Mouse (Mus musculus): ENCODE data around the gene Ttll13. TPM values are rescaled to one million over a fixed set of nuclear protein-coding genes. Genes with fewer than 3 reads are reported as not detected.

The Ttll13 gene
- polyA plus RNA-seq, 1 experiment = 0.62 TPM

DNA sequence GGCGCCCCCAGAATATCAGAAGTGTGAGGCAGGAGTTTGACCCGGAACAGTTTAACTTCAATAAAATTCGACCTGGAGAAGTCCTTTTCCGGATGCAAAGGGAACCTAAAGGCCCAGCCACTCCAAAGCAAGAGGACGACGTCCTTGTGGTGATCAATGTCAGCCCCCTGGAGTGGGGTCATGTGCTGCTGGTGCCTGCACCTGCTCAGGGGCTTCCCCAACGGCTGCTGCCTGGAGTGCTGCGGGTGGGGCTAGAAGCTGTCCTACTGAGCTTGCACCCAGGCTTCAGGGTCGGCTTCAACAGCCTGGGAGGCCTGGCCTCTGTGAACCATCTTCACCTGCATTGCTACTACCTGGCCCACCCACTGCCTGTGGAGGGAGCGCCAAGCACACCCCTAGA is 7.6 kb upstream of the Ttll13 start:
- Histone ChIP-seq H3K27ac (ENCODE audit: control insufficient read depth, insufficient read depth, low read length) (no peak overlapping the region), H3K4me3 (ENCODE audit: control insufficient read depth, insufficient read depth, low read length) (no peak overlapping the region), H3K4me1 (replicated peaks; ENCODE audit: control insufficient read depth, insufficient read depth, low read length) (peaks cover 5% of the 10 kb centered on the region), H3K36me3 (ENCODE audit: control insufficient read depth, insufficient read depth, low read length) (peaks cover 22% of the 10 kb centered on the region), H3K27me3 (ENCODE audit: control insufficient read depth, insufficient read depth, low read length) (no peaks in the 10 kb centered on the region)
- WGBS = 94% methylated on average over 10 of the region's 10 CpGs
- no peak for DNase-seq
- no peak for TF ChIP-seq CTCF (IDR thresholded peaks at IDR 0.05; ENCODE audit: borderline replicate concordance, control insufficient read depth, extremely low read depth, insufficient read depth, low read length, poor library complexity)

GRCm38 (mm10) chr7:80241661-80242060 is 4.5 kb upstream of the Ttll13 start:
- WGBS = 95% methylated on average over 4 of the region's 4 CpGs
- H3K4me3 ChIP-seq (ENCODE audit: control insufficient read depth, insufficient read depth, low read length) = no peak overlapping the region
- no peak overlapping the region for H3K27ac ChIP-seq (ENCODE audit: control insufficient read depth, insufficient read depth, low read length)

GRCm38 (mm10) chr7:80244851-80245250 is 1.3 kb upstream of the Ttll13 start:
- no peak for TF ChIP-seq POLR2A (IDR thresholded peaks at IDR 0.05; ENCODE audit: control insufficient read depth, extremely low read depth, insufficient read depth, low read length, poor library complexity)
- TF ChIP-seq CTCF (IDR thresholded peaks at IDR 0.05; ENCODE audit: borderline replicate concordance, control insufficient read depth, extremely low read depth, insufficient read depth, low read length, poor library complexity) = no peak
- no peak overlapping the region for H3K4me3 ChIP-seq (ENCODE audit: control insufficient read depth, insufficient read depth, low read length)
- over 99% methylated on average over 4 of the region's 4 CpGs for WGBS
- H3K36me3 ChIP-seq (ENCODE audit: control insufficient read depth, insufficient read depth, low read length) = peaks cover 8% of the 10 kb centered on the region; the same call in 1 of the 2 replicates
- no peak overlapping the region for H3K27ac ChIP-seq (ENCODE audit: control insufficient read depth, insufficient read depth, low read length)
- H3K27me3 ChIP-seq (ENCODE audit: control insufficient read depth, insufficient read depth, low read length) = no peaks in the 10 kb centered on the region
- DNase-seq = no peak
- 0 out of 2 replicates have a peak, but pooled peaks cover 2% of the 10 kb centered on the region for H3K4me1 ChIP-seq (replicated peaks; ENCODE audit: control insufficient read depth, insufficient read depth, low read length)

More at GRCm38 (mm10) chr7:80241661-80242060, 4.5 kb upstream of the Ttll13 start:
- TF ChIP-seq CTCF (IDR thresholded peaks at IDR 0.05; ENCODE audit: borderline replicate concordance, control insufficient read depth, extremely low read depth, insufficient read depth, low read length, poor library complexity) = no peak
- no peak for TF ChIP-seq POLR2A (IDR thresholded peaks at IDR 0.05; ENCODE audit: control insufficient read depth, extremely low read depth, insufficient read depth, low read length, poor library complexity)
- Histone ChIP-seq H3K36me3 (ENCODE audit: control insufficient read depth, insufficient read depth, low read length) (peaks cover 22% of the 10 kb centered on the region), H3K4me1 (replicated peaks; ENCODE audit: control insufficient read depth, insufficient read depth, low read length) (0 out of 2 replicates have a peak, but pooled peaks cover 2% of the 10 kb centered on the region), H3K27me3 (ENCODE audit: control insufficient read depth, insufficient read depth, low read length) (no peaks in the 10 kb centered on the region)
- no peak for DNase-seq

DNA sequence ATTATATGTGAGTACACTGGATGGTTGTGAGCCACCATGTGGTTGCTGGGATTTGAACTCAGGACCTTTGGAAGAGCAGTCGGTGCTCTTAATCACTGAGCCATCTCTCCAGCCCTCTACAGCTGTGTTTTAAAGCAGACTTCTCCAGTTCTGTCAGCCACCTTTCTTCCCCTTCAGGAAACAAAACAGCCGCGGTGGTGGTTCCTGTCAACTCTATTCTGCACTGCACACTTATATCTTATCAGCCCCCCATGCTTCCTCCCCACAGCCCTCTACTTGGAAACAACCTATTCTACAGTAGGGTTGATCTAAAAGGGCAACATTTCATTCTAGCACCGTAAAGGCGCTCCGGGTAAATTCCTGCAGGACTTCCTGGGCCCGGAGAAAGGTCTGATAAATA is 683 bp downstream of the Ttll13 start:
- 0 out of 2 replicates have a peak, but pooled peaks cover 2% of the 10 kb centered on the region for H3K4me1 ChIP-seq (replicated peaks; ENCODE audit: control insufficient read depth, insufficient read depth, low read length)
- no peak overlapping the region for H3K4me3 ChIP-seq (ENCODE audit: control insufficient read depth, insufficient read depth, low read length)
- no peaks in the 10 kb centered on the region for H3K36me3 ChIP-seq (ENCODE audit: control insufficient read depth, insufficient read depth, low read length)
- H3K27me3 ChIP-seq (ENCODE audit: control insufficient read depth, insufficient read depth, low read length) = no peaks in the 10 kb centered on the region
- DNase-seq = peak; percentile 19
- H3K27ac ChIP-seq (ENCODE audit: control insufficient read depth, insufficient read depth, low read length) = no peak overlapping the region
- 16% methylated on average over 7 of the region's 7 CpGs for WGBS
- TF ChIP-seq POLR2A (IDR thresholded peaks at IDR 0.05; ENCODE audit: control insufficient read depth, extremely low read depth, insufficient read depth, low read length, poor library complexity) = no peak
- TF ChIP-seq CTCF (IDR thresholded peaks at IDR 0.05; ENCODE audit: borderline replicate concordance, control insufficient read depth, extremely low read depth, insufficient read depth, low read length, poor library complexity) = no peak

DNA sequence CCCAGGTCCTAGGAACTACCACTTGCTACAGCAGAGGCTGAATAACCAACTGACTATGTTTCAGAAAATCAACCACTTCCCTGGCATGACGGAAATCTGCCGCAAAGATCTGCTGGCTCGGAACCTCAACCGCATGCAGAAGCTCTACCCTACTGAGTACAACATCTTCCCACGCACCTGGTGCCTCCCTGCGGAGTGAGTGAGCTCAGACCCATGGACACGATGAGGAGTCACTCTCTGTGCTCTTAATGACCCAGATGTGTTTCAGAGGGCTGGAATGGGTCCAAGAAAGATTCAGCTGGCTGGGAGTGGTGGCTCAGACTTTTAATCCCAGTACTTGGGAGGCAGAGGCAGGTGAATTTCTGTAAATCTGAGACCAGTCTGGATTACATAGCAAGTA is 6.3 kb downstream of the Ttll13 start:
- no peaks in the 10 kb centered on the region for H3K27me3 ChIP-seq (ENCODE audit: control insufficient read depth, insufficient read depth, low read length)
- H3K4me1 ChIP-seq (replicated peaks; ENCODE audit: control insufficient read depth, insufficient read depth, low read length) = peaks cover 10% of the 10 kb centered on the region
- no peaks in the 10 kb centered on the region for H3K36me3 ChIP-seq (ENCODE audit: control insufficient read depth, insufficient read depth, low read length)
- TF ChIP-seq CTCF (IDR thresholded peaks at IDR 0.05; ENCODE audit: borderline replicate concordance, control insufficient read depth, extremely low read depth, insufficient read depth, low read length, poor library complexity) (no peak), POLR2A (IDR thresholded peaks at IDR 0.05; ENCODE audit: control insufficient read depth, extremely low read depth, insufficient read depth, low read length, poor library complexity) (no peak)
- H3K4me3 ChIP-seq (ENCODE audit: control insufficient read depth, insufficient read depth, low read length) = no peak overlapping the region
- no peak for DNase-seq
- 85% methylated on average over 7 of the region's 7 CpGs for WGBS
- H3K27ac ChIP-seq (ENCODE audit: control insufficient read depth, insufficient read depth, low read length) = no peak overlapping the region

DNA sequence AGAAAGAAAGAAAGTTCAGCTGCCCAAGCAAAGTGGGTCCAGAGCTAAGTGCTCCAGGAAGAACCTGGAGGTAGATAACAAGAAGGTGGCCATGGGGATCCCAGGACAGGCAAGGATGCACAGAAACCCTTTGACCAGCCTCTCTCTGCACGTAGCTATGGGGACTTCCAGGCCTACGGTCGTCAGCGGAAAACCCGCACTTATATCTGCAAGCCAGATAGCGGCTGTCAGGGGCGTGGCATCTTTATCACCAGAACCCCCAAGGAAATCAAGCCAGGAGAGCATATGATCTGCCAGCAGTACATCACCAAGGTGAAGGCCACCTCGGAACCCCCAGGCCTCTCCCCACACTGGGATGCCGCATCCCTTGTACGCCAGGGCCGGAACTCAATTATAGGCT is 6.7 kb downstream of the Ttll13 start:
- 94% methylated on average over 11 of the region's 11 CpGs for WGBS
- no peaks in the 10 kb centered on the region for H3K36me3 ChIP-seq (ENCODE audit: control insufficient read depth, insufficient read depth, low read length)
- H3K4me1 ChIP-seq (replicated peaks; ENCODE audit: control insufficient read depth, insufficient read depth, low read length) = peaks cover 10% of the 10 kb centered on the region
- H3K4me3 ChIP-seq (ENCODE audit: control insufficient read depth, insufficient read depth, low read length) = no peak overlapping the region
- DNase-seq = no peak
- TF ChIP-seq POLR2A (IDR thresholded peaks at IDR 0.05; ENCODE audit: control insufficient read depth, extremely low read depth, insufficient read depth, low read length, poor library complexity) (no peak), CTCF (IDR thresholded peaks at IDR 0.05; ENCODE audit: borderline replicate concordance, control insufficient read depth, extremely low read depth, insufficient read depth, low read length, poor library complexity) (no peak)
- H3K27ac ChIP-seq (ENCODE audit: control insufficient read depth, insufficient read depth, low read length) = no peak overlapping the region
- H3K27me3 ChIP-seq (ENCODE audit: control insufficient read depth, insufficient read depth, low read length) = no peaks in the 10 kb centered on the region

DNA sequence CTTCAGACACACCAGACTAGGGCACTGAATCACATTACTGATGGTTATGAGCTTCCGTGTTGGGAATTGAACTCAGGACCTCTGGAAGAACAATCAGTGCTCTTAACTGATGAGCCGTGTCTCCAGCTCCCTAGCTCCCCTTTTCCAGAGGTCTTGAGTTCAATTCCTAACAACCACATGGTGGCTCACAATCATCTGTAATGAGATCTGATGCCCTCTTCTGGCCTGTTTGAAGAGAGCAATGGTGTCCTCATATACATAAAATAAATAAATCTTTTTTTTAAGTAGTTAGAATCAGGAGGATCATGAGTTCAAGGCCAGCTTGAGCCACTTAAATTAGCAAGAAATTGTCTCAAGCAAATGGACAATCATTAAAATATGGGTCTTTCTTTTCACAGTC is 9.8 kb downstream of the Ttll13 start:
- H3K4me3 ChIP-seq (ENCODE audit: control insufficient read depth, insufficient read depth, low read length) = no peak overlapping the region
- DNase-seq = no peak
- 83% methylated on average over 2 of the region's 2 CpGs for WGBS
- no peaks in the 10 kb centered on the region for H3K36me3 ChIP-seq (ENCODE audit: control insufficient read depth, insufficient read depth, low read length)
- no peaks in the 10 kb centered on the region for H3K27me3 ChIP-seq (ENCODE audit: control insufficient read depth, insufficient read depth, low read length)
- no peak for TF ChIP-seq POLR2A (IDR thresholded peaks at IDR 0.05; ENCODE audit: control insufficient read depth, extremely low read depth, insufficient read depth, low read length, poor library complexity)
- TF ChIP-seq CTCF (IDR thresholded peaks at IDR 0.05; ENCODE audit: borderline replicate concordance, control insufficient read depth, extremely low read depth, insufficient read depth, low read length, poor library complexity) = no peak
- H3K27ac ChIP-seq (ENCODE audit: control insufficient read depth, insufficient read depth, low read length) = no peak overlapping the region
- peaks cover 14% of the 10 kb centered on the region for H3K4me1 ChIP-seq (replicated peaks; ENCODE audit: control insufficient read depth, insufficient read depth, low read length)

Measured in thymus, adult 2 months (tissue).